Mouse (Mus musculus) G1E (cell line): Measurements from ENCODE around the gene Col27a1. TPM values are rescaled to one million over a fixed set of nuclear protein-coding genes. Genes with fewer than 3 reads are reported as not detected.

Experiments used
- ATAC-seq: 2 replicates; pipeline ENCODE4 v1.8.0; 2016; ENCODE audit warnings: mild to moderate bottlenecking; ENCODE audit not compliant: insufficient number of reproducible peaks, poor library complexity, low FRiP score, severe bottlenecking; ENCODE audit errors: extremely low read depth
- DNase-seq: peaks from one replicate; pipeline ENCODE4 v3.0.0; 2012; ENCODE audit warnings: low spot score
- H3K27me3 ChIP-seq: 2 replicates; pipeline ENCODE4 v1.6.1; 2012; ENCODE audit warnings: mild to moderate bottlenecking, low read length, inconsistent platforms; ENCODE audit not compliant: insufficient read depth
- H3K36me3 ChIP-seq: replicated peaks from 2 replicates; pipeline ENCODE3; 2012; ENCODE audit warnings: mild to moderate bottlenecking, inconsistent platforms
- H3K4me1 ChIP-seq: 2 replicates; pipeline ENCODE4 v1.6.1; 2012; ENCODE audit warnings: low read depth, low read length, inconsistent platforms, mixed read lengths; ENCODE audit not compliant: insufficient read depth
- H3K4me3 ChIP-seq: 2 replicates; pipeline ENCODE4 v1.5.1; 2012; ENCODE audit warnings: low read depth, mild to moderate bottlenecking, inconsistent platforms, low read length, moderate library complexity, mixed read lengths
- H3K9me3 ChIP-seq: replicated peaks from 2 replicates; pipeline ENCODE4 v1.6.1; 2012; ENCODE audit warnings: inconsistent platforms
- CTCF ChIP-seq: IDR thresholded peaks from 2 replicates; pipeline ENCODE4 v1.5.1; 2012; ENCODE audit warnings: low read depth, low read length, inconsistent platforms, mixed read lengths
- GATA1 ChIP-seq: IDR thresholded peaks from 2 replicates; pipeline ENCODE4 v1.6.1; 2012; ENCODE audit warnings: borderline replicate concordance, low read length, inconsistent platforms, mixed read lengths
- GATA2 ChIP-seq: IDR thresholded peaks from 2 replicates; pipeline ENCODE4 v1.6.1; 2012; ENCODE audit warnings: low read depth, low read length, inconsistent platforms, borderline replicate concordance
- POLR2AphosphoS5 ChIP-seq: IDR thresholded peaks from 2 replicates; pipeline ENCODE4 v1.6.1; 2012; ENCODE audit warnings: low read depth, low read length, inconsistent platforms; ENCODE audit not compliant: insufficient replicate concordance
- TAL1 ChIP-seq: conservative IDR thresholded peaks from 2 replicates; pipeline ENCODE4 v1.6.1; 2012; ENCODE audit warnings: low read depth, low read length, inconsistent platforms, mixed read lengths
- polyA plus RNA-seq: library from polyadenylated mRNA; stranded (reverse); fragments of >175 nt; gene quantifications from 2 replicates; pipeline ENCODE4 v1.2.3, GENCODE M21; 2012
- total RNA-seq, 2 experiments: library from RNA; stranded (forward) in 1 of 2; stranded (reverse) in 1 of 2; fragments of 200-1000 nt in 1 of 2; fragments of >200 nt in 1 of 2; fragmentation: Nextera tagmentation in 1 of 2; gene quantifications; 2 replicates each; pipeline ENCODE4 v1.2.3; 2014 to 2017

The Col27a1 gene
- total and polyA plus RNA-seq, 3 experiments: 0.16 TPM; not detected in 2

- H3K36me3 ChIP-seq: no peaks in the 10 kb centered on the region
- DNase-seq (no peak), ATAC-seq (no peak)
- TF ChIP-seq CTCF (no peak), GATA1 (no peak), POLR2AphosphoS5 (no peak), TAL1 (no peak), GATA2 (no peak)
- no peaks in the 10 kb centered on the region for H3K4me1 ChIP-seq
- no peak overlapping the region for H3K4me3 ChIP-seq
- H3K9me3 ChIP-seq: peaks cover 85% of the 10 kb centered on the region
- no peaks in the 10 kb centered on the region for H3K27me3 ChIP-seq
Observed at GRCm38 (mm10) chr4:63384262-63384661, 170.5 kb downstream of the Col27a1 start.

Other genes starting within 250 kb of the Col27a1 start
- gene Zfp618, start 248.4 kb upstream of the Col27a1 start, total RNA-seq (2014; fragmentation: Nextera tagmentation): not detected in 2 replicates
- 0.05 and 0.06 TPM in 2 replicates for gene Zfp618, start 248.4 kb upstream of the Col27a1 start, total RNA-seq (2017)
- not detected in 2 replicates for gene Zfp618, start 248.4 kb upstream of the Col27a1 start, polyA plus RNA-seq
- gene Ambp, start 59.2 kb upstream of the Col27a1 start, total RNA-seq (2014; fragmentation: Nextera tagmentation): not detected in 2 replicates
- not detected in 2 replicates for gene Ambp, start 59.2 kb upstream of the Col27a1 start, total RNA-seq (2017)
- gene Ambp, start 59.2 kb upstream of the Col27a1 start, polyA plus RNA-seq: not detected in 2 replicates
- not detected in 2 replicates for gene Kif12, start 41.9 kb upstream of the Col27a1 start, total RNA-seq (2014; fragmentation: Nextera tagmentation)
- 0.06 TPM in 1 of 2 replicates, not detected in the other for gene Kif12, start 41.9 kb upstream of the Col27a1 start, total RNA-seq (2017)
- gene Kif12, start 41.9 kb upstream of the Col27a1 start, polyA plus RNA-seq: not detected in 2 replicates
- not detected in 2 replicates for gene Orm1, start 130.6 kb downstream of the Col27a1 start, total RNA-seq (2014; fragmentation: Nextera tagmentation)
- gene Orm1, start 130.6 kb downstream of the Col27a1 start, total RNA-seq (2017): not detected in 2 replicates
- not detected in 2 replicates for gene Orm1, start 130.6 kb downstream of the Col27a1 start, polyA plus RNA-seq
- gene Orm3, start 142.2 kb downstream of the Col27a1 start, total RNA-seq (2014; fragmentation: Nextera tagmentation): not detected in 2 replicates
- not detected in 2 replicates for gene Orm3, start 142.2 kb downstream of the Col27a1 start, total RNA-seq (2017)
- not detected in 2 replicates for gene Orm3, start 142.2 kb downstream of the Col27a1 start, polyA plus RNA-seq
- not detected in 2 replicates for gene Orm2, start 148.4 kb downstream of the Col27a1 start, total RNA-seq (2014; fragmentation: Nextera tagmentation)
- gene Orm2, start 148.4 kb downstream of the Col27a1 start, total RNA-seq (2017): not detected in 2 replicates
- gene Orm2, start 148.4 kb downstream of the Col27a1 start, polyA plus RNA-seq: not detected in 2 replicates
- gene Akna, start 189.3 kb downstream of the Col27a1 start, total RNA-seq (2014; fragmentation: Nextera tagmentation): 1.1 TPM in 1 of 2 replicates, not detected in the other
- under 0.01 and 0.11 TPM in 2 replicates for gene Akna, start 189.3 kb downstream of the Col27a1 start, total RNA-seq (2017)
- gene Akna, start 189.3 kb downstream of the Col27a1 start, polyA plus RNA-seq: 0.01 TPM in 2 replicates